Mouse (Mus musculus): ENCODE data around the gene Slc38a1. TPM values are rescaled to one million over a fixed set of nuclear protein-coding genes. Genes with fewer than 3 reads are reported as not detected.
"Not testable (repeated sequence)": the region's sequence is repeated elsewhere in the genome, so short reads cannot be mapped to it uniquely, and the experiment has no call there.

Slc38a1 gene
- total and polyA plus RNA-seq, 2 experiments, result 0.74 to 2.0 TPM

DNA sequence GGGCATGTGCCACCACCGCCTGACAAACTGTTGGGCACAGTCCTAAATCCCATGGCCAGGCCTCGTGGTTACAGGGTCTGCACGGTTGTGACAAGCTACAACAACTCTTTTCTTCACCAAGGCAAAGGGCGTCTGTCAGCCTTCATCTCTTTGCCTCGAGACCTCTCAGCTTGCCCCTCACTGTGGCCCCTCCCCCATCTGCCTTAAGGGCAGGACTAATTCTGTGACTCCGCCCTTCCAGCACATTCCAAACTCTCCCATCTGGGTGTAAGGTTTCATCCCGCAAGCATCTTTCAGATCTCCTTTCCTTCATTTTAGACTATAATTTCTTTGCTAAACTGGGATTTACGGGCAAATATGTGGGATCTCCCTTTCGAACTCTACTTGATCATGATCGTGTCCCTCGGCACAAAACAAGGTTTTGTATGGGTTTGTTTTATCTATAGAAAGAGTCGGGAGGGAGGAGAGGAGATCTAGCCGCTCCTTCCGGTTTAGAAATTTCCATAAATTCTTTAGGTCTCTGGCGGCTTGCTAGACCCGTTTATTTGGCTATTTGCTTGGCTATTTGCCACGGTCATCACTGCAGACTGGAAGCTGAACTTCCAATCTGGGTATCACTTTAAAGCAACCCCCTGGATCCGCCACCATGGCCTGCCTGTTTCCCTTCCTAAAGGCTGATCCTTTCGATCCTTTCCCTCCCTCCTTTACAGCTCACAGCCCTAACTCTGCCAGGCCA, 7.9 kb downstream of the Slc38a1 start:
- DNase-seq (ENCODE audit: extremely low read depth, low read depth, low spot score), result no peak
- TF ChIP-seq CTCF (IDR thresholded peaks at IDR 0.05; ENCODE audit: low read depth, low read length) (no peak), POLR2A (IDR thresholded peaks at IDR 0.05; ENCODE audit: extremely low read depth, insufficient read depth, low read length) (no peak)

DNA sequence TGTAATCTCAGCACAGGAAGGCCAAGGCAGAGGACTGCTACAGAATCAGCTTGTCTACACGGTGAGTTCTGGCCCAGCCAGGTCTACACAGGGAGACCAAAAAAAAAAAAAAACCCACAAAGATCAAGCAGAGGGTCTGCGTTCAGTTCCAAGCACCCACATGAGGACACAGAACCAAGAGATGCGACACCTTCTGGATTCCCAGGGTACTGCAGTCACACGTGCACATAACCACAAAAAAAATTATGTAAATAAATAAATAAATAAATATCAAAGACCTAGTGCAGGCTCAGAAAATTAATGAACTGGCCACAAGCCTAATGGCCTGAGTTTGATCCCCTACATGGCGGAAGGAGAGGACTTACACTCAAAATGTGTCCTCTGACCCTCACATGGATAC, 10.5 kb downstream of the Slc38a1 start:
- WGBS, result 96% methylated on average over 5 of the region's 5 CpGs
- H3K4me1 ChIP-seq (ENCODE audit: control insufficient read depth, insufficient read depth, low read length), result no peaks in the 10 kb centered on the region
- no peak overlapping the region for H3K9ac ChIP-seq (ENCODE audit: low read depth, low read length)
- DNase-seq (ENCODE audit: extremely low read depth, low read depth, low spot score), result no peak
- H3K27ac ChIP-seq (replicated peaks; ENCODE audit: insufficient read depth, low read depth, low read length), result no peak overlapping the region
- TF ChIP-seq CTCF (IDR thresholded peaks at IDR 0.05; ENCODE audit: low read depth, low read length) (no peak), POLR2A (IDR thresholded peaks at IDR 0.05; ENCODE audit: extremely low read depth, insufficient read depth, low read length) (no peak)
- H3K79me2 ChIP-seq (ENCODE audit: control insufficient read depth, insufficient read depth, low read length), result no peaks in the 10 kb centered on the region
- H3K4me3 ChIP-seq (ENCODE audit: insufficient read depth, low read depth, low read length), result no peak overlapping the region
- no peaks in the 10 kb centered on the region for H3K36me3 ChIP-seq (ENCODE audit: control insufficient read depth, insufficient read depth, low read length)
- H3K27me3 ChIP-seq (ENCODE audit: control insufficient read depth, insufficient read depth, low read length), result no peaks in the 10 kb centered on the region

More for the DNA sequence above, 7.9 kb downstream of the Slc38a1 start:
- WGBS, result 88% methylated on average over 19 of the region's 19 CpGs
- Histone ChIP-seq H3K27me3 (ENCODE audit: control insufficient read depth, insufficient read depth, low read length) (no peaks in the 10 kb centered on the region), H3K79me2 (ENCODE audit: control insufficient read depth, insufficient read depth, low read length) (no peaks in the 10 kb centered on the region), H3K27ac (replicated peaks; ENCODE audit: insufficient read depth, low read depth, low read length) (no peak overlapping the region), H3K9ac (ENCODE audit: low read depth, low read length) (no peak overlapping the region), H3K4me3 (ENCODE audit: insufficient read depth, low read depth, low read length) (no peak overlapping the region), H3K36me3 (ENCODE audit: control insufficient read depth, insufficient read depth, low read length) (no peaks in the 10 kb centered on the region), H3K4me1 (ENCODE audit: control insufficient read depth, insufficient read depth, low read length) (no peaks in the 10 kb centered on the region)

DNA sequence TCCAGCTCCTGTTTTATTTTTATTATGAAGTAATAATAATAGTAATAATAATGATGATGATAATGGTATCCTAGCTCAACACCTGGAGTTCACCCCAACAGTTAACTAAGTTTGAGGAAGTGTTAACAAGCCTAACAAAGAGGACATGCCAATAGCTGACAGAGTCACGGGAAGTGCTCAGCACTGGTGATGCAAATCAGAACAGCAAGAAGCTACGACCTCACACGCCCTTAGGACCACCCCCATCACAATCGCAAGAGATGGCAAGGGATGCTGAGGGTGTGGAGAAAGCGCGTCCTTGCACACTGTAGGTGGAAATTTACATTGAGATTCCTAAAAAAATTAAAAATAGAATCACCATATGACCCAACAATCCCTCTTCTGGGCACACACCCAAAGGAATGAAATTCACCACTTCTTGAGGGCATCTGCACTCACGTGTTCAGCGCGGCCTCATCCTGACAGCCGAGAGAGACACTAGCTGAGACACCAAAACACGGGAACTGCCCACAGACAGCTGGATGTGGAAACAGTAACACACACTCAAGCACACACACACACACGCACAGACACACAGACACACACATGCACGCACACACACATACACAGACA, 11.5 kb downstream of the Slc38a1 start:
- H3K27ac ChIP-seq (replicated peaks; ENCODE audit: insufficient read depth, low read depth, low read length), result no peak overlapping the region
- no peak overlapping the region for H3K4me3 ChIP-seq (ENCODE audit: insufficient read depth, low read depth, low read length)
- no peaks in the 10 kb centered on the region for H3K36me3 ChIP-seq (ENCODE audit: control insufficient read depth, insufficient read depth, low read length)
- H3K27me3 ChIP-seq (ENCODE audit: control insufficient read depth, insufficient read depth, low read length), result no peaks in the 10 kb centered on the region
- no peak for DNase-seq (ENCODE audit: extremely low read depth, low read depth, low spot score)
- no peaks in the 10 kb centered on the region for H3K79me2 ChIP-seq (ENCODE audit: control insufficient read depth, insufficient read depth, low read length)
- no peak for TF ChIP-seq CTCF (IDR thresholded peaks at IDR 0.05; ENCODE audit: low read depth, low read length)
- TF ChIP-seq POLR2A (IDR thresholded peaks at IDR 0.05; ENCODE audit: extremely low read depth, insufficient read depth, low read length), result no peak
- no peak overlapping the region for H3K9ac ChIP-seq (ENCODE audit: low read depth, low read length)
- H3K4me1 ChIP-seq (ENCODE audit: control insufficient read depth, insufficient read depth, low read length), result no peaks in the 10 kb centered on the region
- 82% methylated on average over 13 of the region's 13 CpGs for WGBS

DNA sequence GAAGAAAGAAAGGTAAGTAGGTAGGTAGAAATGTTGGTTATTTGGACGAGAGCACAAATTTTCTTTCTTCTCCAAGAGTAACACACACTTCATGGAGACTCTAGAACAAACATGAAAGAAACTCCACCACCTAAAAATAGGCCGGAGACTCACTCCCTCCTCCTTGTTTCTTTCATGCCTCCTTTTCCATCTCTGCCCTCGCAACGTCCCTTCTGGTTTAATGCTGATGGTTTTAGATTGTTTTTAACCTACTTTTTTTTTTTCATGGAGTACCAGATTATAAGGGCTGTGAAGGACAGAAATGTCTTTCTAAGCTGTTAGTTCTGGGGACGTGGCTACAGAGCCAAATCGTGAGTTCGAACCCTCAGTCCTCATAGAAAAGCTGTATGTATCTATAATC, 14.5 kb downstream of the Slc38a1 start:
- no peaks in the 10 kb centered on the region for H3K79me2 ChIP-seq (ENCODE audit: control insufficient read depth, insufficient read depth, low read length)
- no peak for TF ChIP-seq POLR2A (IDR thresholded peaks at IDR 0.05; ENCODE audit: extremely low read depth, insufficient read depth, low read length)
- no peak overlapping the region for H3K4me3 ChIP-seq (ENCODE audit: insufficient read depth, low read depth, low read length)
- 94% methylated on average over 7 of the region's 7 CpGs for WGBS
- DNase-seq (ENCODE audit: extremely low read depth, low read depth, low spot score), result no peak
- H3K36me3 ChIP-seq (ENCODE audit: control insufficient read depth, insufficient read depth, low read length), result no peaks in the 10 kb centered on the region
- no peaks in the 10 kb centered on the region for H3K4me1 ChIP-seq (ENCODE audit: control insufficient read depth, insufficient read depth, low read length)
- H3K27ac ChIP-seq (replicated peaks; ENCODE audit: insufficient read depth, low read depth, low read length), result no peak overlapping the region
- no peak overlapping the region for H3K9ac ChIP-seq (ENCODE audit: low read depth, low read length)
- no peaks in the 10 kb centered on the region for H3K27me3 ChIP-seq (ENCODE audit: control insufficient read depth, insufficient read depth, low read length)

DNA sequence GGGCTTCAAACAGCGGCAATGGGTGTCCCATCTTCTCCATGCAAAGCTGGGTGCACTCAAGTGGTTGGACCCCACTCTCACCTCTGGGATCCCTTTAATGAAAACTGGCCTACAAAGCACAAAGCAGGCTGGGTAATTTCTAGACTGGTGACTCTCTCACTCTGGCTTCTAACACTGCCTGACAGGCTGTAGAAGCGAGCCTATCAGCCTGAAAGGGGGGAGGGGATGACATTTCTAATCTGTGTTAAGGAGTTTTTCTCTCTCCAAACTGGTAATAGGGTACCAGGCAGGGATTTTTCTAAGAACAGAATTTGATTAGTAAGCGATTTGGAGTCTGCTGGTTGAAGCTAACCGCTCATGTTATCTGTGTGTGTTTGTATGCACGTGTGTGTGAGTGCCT, 15.8 kb downstream of the Slc38a1 start:
- DNase-seq (ENCODE audit: extremely low read depth, low read depth, low spot score), result no peak
- Histone ChIP-seq H3K79me2 (ENCODE audit: control insufficient read depth, insufficient read depth, low read length) (no peaks in the 10 kb centered on the region), H3K4me1 (ENCODE audit: control insufficient read depth, insufficient read depth, low read length) (no peaks in the 10 kb centered on the region; the same call in 1 of the 2 replicates), H3K36me3 (ENCODE audit: control insufficient read depth, insufficient read depth, low read length) (no peaks in the 10 kb centered on the region), H3K27ac (replicated peaks; ENCODE audit: insufficient read depth, low read depth, low read length) (no peak overlapping the region), H3K4me3 (ENCODE audit: insufficient read depth, low read depth, low read length) (no peak overlapping the region), H3K27me3 (ENCODE audit: control insufficient read depth, insufficient read depth, low read length) (no peaks in the 10 kb centered on the region), H3K9ac (ENCODE audit: low read depth, low read length) (no peak overlapping the region)
- 69% methylated on average over 5 of the region's 5 CpGs for whole genome bisulfite sequencing
- no peak for TF ChIP-seq POLR2A (IDR thresholded peaks at IDR 0.05; ENCODE audit: extremely low read depth, insufficient read depth, low read length)
- TF ChIP-seq CTCF (IDR thresholded peaks at IDR 0.05; ENCODE audit: low read depth, low read length), result no peak

DNA sequence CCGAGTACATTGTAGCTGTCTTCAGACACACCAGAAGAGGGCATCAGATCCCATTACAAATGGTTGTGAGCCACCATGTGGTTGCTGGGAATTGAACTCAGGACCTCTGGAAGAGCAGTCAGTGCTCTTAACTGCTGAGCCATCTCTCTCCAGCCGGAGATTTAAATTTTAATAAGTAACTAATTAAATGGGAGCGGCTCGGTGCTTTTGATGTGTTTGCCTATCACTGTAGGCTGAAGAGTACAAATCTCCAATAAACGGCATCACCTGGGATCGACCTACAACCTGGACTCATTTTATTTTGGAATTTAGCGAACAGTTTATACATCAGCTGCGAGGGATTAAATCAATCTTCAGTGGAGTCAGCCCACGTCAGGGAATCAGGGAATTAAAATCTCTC, 17.7 kb downstream of the Slc38a1 start:
- H3K79me2 ChIP-seq (ENCODE audit: control insufficient read depth, insufficient read depth, low read length); H3K36me3 ChIP-seq (ENCODE audit: control insufficient read depth, insufficient read depth, low read length); H3K27me3 ChIP-seq (ENCODE audit: control insufficient read depth, insufficient read depth, low read length); H3K27ac ChIP-seq (replicated peaks; ENCODE audit: insufficient read depth, low read depth, low read length); H3K9ac ChIP-seq (ENCODE audit: low read depth, low read length); H3K4me3 ChIP-seq (ENCODE audit: insufficient read depth, low read depth, low read length); H3K4me1 ChIP-seq (ENCODE audit: control insufficient read depth, insufficient read depth, low read length): not testable (repeated sequence)
- DNase-seq (ENCODE audit: extremely low read depth, low read depth, low spot score), result peak; percentile 38
- 41% methylated on average over 9 of the region's 9 CpGs for WGBS

Measured in liver, adult 2 months (tissue).